Mouse (Mus musculus) megakaryocyte, embryonic 14.5 days (primary cell): ENCODE measurements around the gene Wdr72.

Experiments
- FLI1 ChIP-seq: IDR thresholded peaks from 2 replicates; pipeline ENCODE4 v1.6.1; 2012; ENCODE audit warnings: low read length, inconsistent platforms, mixed read lengths
- GATA1 ChIP-seq: IDR thresholded peaks from 3 replicates; pipeline ENCODE4 v1.6.1; 2012; ENCODE audit warnings: mixed read lengths, low read length, inconsistent platforms, borderline replicate concordance

- TF ChIP-seq GATA1 = no peak
- no peak for TF ChIP-seq FLI1
Measured at GRCm38 (mm10) chr9:74126222-74126621, 16.1 kb downstream of the Wdr72 start.
